Mouse (Mus musculus) forebrain, embryonic 15.5 days (tissue): ENCODE data around the gene Tmcc1. TPM values are rescaled to one million over a fixed set of nuclear protein-coding genes. Genes with fewer than 3 reads are reported as not detected.

ENCODE experiments used
- ATAC-seq: fragments of 200-750 bp; cut with Nextera tagmentation; replicated peaks from 2 replicates; pipeline ENCODE4 v1.8.0; 2017; ENCODE audit warnings: mild to moderate bottlenecking, moderate TSS enrichment, moderate library complexity
- H3K27ac ChIP-seq: fragments of 300-500 bp; sonication (generic); replicated peaks from 2 replicates; pipeline ENCODE4 v1.5.1; 2015; ENCODE audit warnings: mild to moderate bottlenecking, inconsistent platforms
- H3K27me3 ChIP-seq: fragments of 300-500 bp; sonication (generic); 2 replicates; pipeline ENCODE4 v1.6.1; 2015; ENCODE audit warnings: inconsistent platforms
- H3K36me3 ChIP-seq: fragments of 300-500 bp; sonication (generic); 2 replicates; pipeline ENCODE4 v1.6.1; 2015; ENCODE audit warnings: mild to moderate bottlenecking, inconsistent platforms
- H3K4me1 ChIP-seq: fragments of 300-500 bp; sonication (generic); 2 replicates; pipeline ENCODE4 v1.6.1; 2015; ENCODE audit warnings: inconsistent platforms
- H3K4me2 ChIP-seq: fragments of 300-500 bp; sonication (generic); replicated peaks from 2 replicates; pipeline ENCODE4 v1.6.1; 2015; ENCODE audit warnings: mild to moderate bottlenecking, inconsistent platforms
- H3K4me3 ChIP-seq: fragments of 300-500 bp; sonication (generic); 2 replicates; pipeline ENCODE4 v1.5.1; 2015; ENCODE audit warnings: mild to moderate bottlenecking, inconsistent platforms
- H3K9ac ChIP-seq: fragments of 300-500 bp; sonication (generic); replicated peaks from 2 replicates; pipeline ENCODE4 v1.6.1; 2015; ENCODE audit warnings: mild to moderate bottlenecking, inconsistent platforms
- H3K9me3 ChIP-seq: fragments of 300-500 bp; sonication (generic); 2 replicates; pipeline ENCODE4 v1.6.1; 2016; ENCODE audit warnings: inconsistent platforms
- WGBS: fragments of 180-500 bp; shearing (Covaris S2); methylation state at CpG from one replicate; pipeline ENCODE4 v1.1.7; 2015; ENCODE audit warnings: mixed read lengths; 5-methylcytosine and 5-hydroxymethylcytosine counted together
- polyA plus RNA-seq: library from polyadenylated mRNA; unstranded; fragments of >200 nt; fragmentation: Nextera tagmentation; extraction: Ambion mirVana; gene quantifications from 2 replicates; pipeline ENCODE4 v1.2.1, GENCODE M21; 2015

Gene Tmcc1
- polyA plus RNA-seq, 1 experiment from 2014 or later, result 36.5 TPM

GRCm38 (mm10) chr6:115986472-115987095 is 206.7 kb downstream of the Tmcc1 start:
- H3K36me3 ChIP-seq, result no peaks in the 10 kb centered on the region
- H3K4me1 ChIP-seq, result peaks cover 20% of the 10 kb centered on the region
- H3K27me3 ChIP-seq, result no peaks in the 10 kb centered on the region
- no peak overlapping the region for H3K27ac ChIP-seq
- 0 out of 2 replicates have a peak overlapping the region, but pooled peaks have one; percentile 10 for H3K4me2 ChIP-seq
- no peaks in the 10 kb centered on the region for H3K9me3 ChIP-seq
- no peak overlapping the region for H3K4me3 ChIP-seq
- no peak overlapping the region for H3K9ac ChIP-seq
- ATAC-seq, result no peak
- WGBS, result 49% methylated on average over 12 of the region's 12 CpGs

- Histone ChIP-seq H3K27me3 (no peaks in the 10 kb centered on the region), H3K9me3 (no peaks in the 10 kb centered on the region), H3K4me1 (peaks cover 20% of the 10 kb centered on the region), H3K4me2 (no peak overlapping the region), H3K36me3 (no peaks in the 10 kb centered on the region), H3K4me3 (no peak overlapping the region), H3K9ac (no peak overlapping the region), H3K27ac (no peak overlapping the region)
- ATAC-seq, result no peak
- 71% methylated on average over 9 of the region's 9 CpGs for WGBS
These were observed 207.7 kb downstream of the Tmcc1 start for GRCm38 (mm10) chr6:115985622-115986021.

GRCm38 (mm10) chr6:115984580-115984979 is 208.7 kb downstream of the Tmcc1 start:
- Histone ChIP-seq H3K27ac (no peak overlapping the region), H3K36me3 (no peaks in the 10 kb centered on the region), H3K4me2 (no peak overlapping the region), H3K9me3 (no peaks in the 10 kb centered on the region), H3K9ac (no peak overlapping the region), H3K27me3 (no peaks in the 10 kb centered on the region), H3K4me1 (peaks cover 20% of the 10 kb centered on the region), H3K4me3 (no peak overlapping the region)
- WGBS, result 49% methylated on average over 7 of the region's 7 CpGs
- no peak for ATAC-seq

- Histone ChIP-seq H3K36me3 (no peaks in the 10 kb centered on the region), H3K4me1 (peaks cover 20% of the 10 kb centered on the region), H3K9me3 (no peaks in the 10 kb centered on the region), H3K4me2 (no peak overlapping the region), H3K9ac (no peak overlapping the region), H3K4me3 (no peak overlapping the region), H3K27ac (no peak overlapping the region), H3K27me3 (no peaks in the 10 kb centered on the region)
- no peak for ATAC-seq
- WGBS, result 65% methylated on average over 12 of the region's 12 CpGs
These were observed 209.8 kb downstream of the Tmcc1 start for GRCm38 (mm10) chr6:115983306-115984038.

- ATAC-seq, result no peak
- 67% methylated on average over 7 of the region's 7 CpGs for WGBS
- H3K27ac ChIP-seq, result no peak overlapping the region
These were observed 210.4 kb downstream of the Tmcc1 start for GRCm38 (mm10) chr6:115982889-115983288.

GRCm38 (mm10) chr6:115978596-115978995 is 214.7 kb downstream of the Tmcc1 start:
- H3K27me3 ChIP-seq, result no peaks in the 10 kb centered on the region
- no peak overlapping the region for H3K4me3 ChIP-seq
- whole genome bisulfite sequencing, result 61% methylated on average over 8 of the region's 8 CpGs
- no peak overlapping the region for H3K4me2 ChIP-seq
- H3K36me3 ChIP-seq, result no peaks in the 10 kb centered on the region
- ATAC-seq, result no peak
- no peak overlapping the region for H3K9ac ChIP-seq
- no peaks in the 10 kb centered on the region for H3K9me3 ChIP-seq
- H3K4me1 ChIP-seq, result peaks cover 4% of the 10 kb centered on the region; the same call in 1 of the 2 replicates
- H3K27ac ChIP-seq, result no peak overlapping the region

More at GRCm38 (mm10) chr6:115982889-115983288, 210.4 kb downstream of the Tmcc1 start:
- Histone ChIP-seq H3K36me3 (no peaks in the 10 kb centered on the region), H3K4me1 (peaks cover 20% of the 10 kb centered on the region), H3K4me3 (no peak overlapping the region), H3K4me2 (no peak overlapping the region), H3K9ac (no peak overlapping the region), H3K27me3 (no peaks in the 10 kb centered on the region), H3K9me3 (no peaks in the 10 kb centered on the region)

GRCm38 (mm10) chr6:115977810-115978209 is 215.5 kb downstream of the Tmcc1 start:
- ATAC-seq, result no peak
- 89% methylated on average over 15 of the region's 15 CpGs for WGBS
- H3K9ac ChIP-seq, result no peak overlapping the region
- H3K4me1 ChIP-seq, result peaks cover 4% of the 10 kb centered on the region; the same call in 1 of the 2 replicates
- H3K27ac ChIP-seq, result no peak overlapping the region
- H3K9me3 ChIP-seq, result no peaks in the 10 kb centered on the region
- H3K4me2 ChIP-seq, result no peak overlapping the region
- no peaks in the 10 kb centered on the region for H3K36me3 ChIP-seq
- no peak overlapping the region for H3K4me3 ChIP-seq
- no peaks in the 10 kb centered on the region for H3K27me3 ChIP-seq

GRCm38 (mm10) chr6:115975606-115976005 is 217.7 kb downstream of the Tmcc1 start:
- no peaks in the 10 kb centered on the region for H3K36me3 ChIP-seq
- H3K27ac ChIP-seq, result no peak overlapping the region
- no peak for ATAC-seq
- H3K4me3 ChIP-seq, result no peak overlapping the region
- no peaks in the 10 kb centered on the region for H3K27me3 ChIP-seq
- no peak overlapping the region for H3K4me2 ChIP-seq
- H3K9ac ChIP-seq, result no peak overlapping the region
- peaks cover 18% of the 10 kb centered on the region for H3K4me1 ChIP-seq
- no peaks in the 10 kb centered on the region for H3K9me3 ChIP-seq
- 91% methylated on average over 8 of the region's 8 CpGs for WGBS

GRCm38 (mm10) chr6:115973881-115974662 is 219.2 kb downstream of the Tmcc1 start:
- WGBS, result 63% methylated on average over 16 of the region's 16 CpGs
- Histone ChIP-seq H3K9ac (no peak overlapping the region), H3K4me1 (peaks cover 18% of the 10 kb centered on the region), H3K27me3 (no peaks in the 10 kb centered on the region), H3K36me3 (no peaks in the 10 kb centered on the region), H3K4me2 (no peak overlapping the region), H3K9me3 (no peaks in the 10 kb centered on the region), H3K27ac (no peak overlapping the region), H3K4me3 (no peak overlapping the region)
- no peak for ATAC-seq

- WGBS, result 90% methylated on average over 15 of the region's 15 CpGs
- Histone ChIP-seq H3K27me3 (no peaks in the 10 kb centered on the region), H3K4me1 (peaks cover 18% of the 10 kb centered on the region), H3K36me3 (no peaks in the 10 kb centered on the region), H3K9ac (no peak overlapping the region), H3K4me3 (no peak overlapping the region), H3K27ac (0 out of 2 replicates have a peak overlapping the region, but pooled peaks have one; percentile 19), H3K4me2 (no peak overlapping the region), H3K9me3 (no peaks in the 10 kb centered on the region)
- ATAC-seq, result no peak
These were observed 220.0 kb downstream of the Tmcc1 start for GRCm38 (mm10) chr6:115973139-115973875.

- 77% methylated on average over 7 of the region's 7 CpGs for WGBS
- H3K4me2 ChIP-seq, result no peak overlapping the region
- no peaks in the 10 kb centered on the region for H3K27me3 ChIP-seq
- H3K27ac ChIP-seq, result peak overlapping the region; percentile 19; the same call in 1 of the 2 replicates
- no peak overlapping the region for H3K4me3 ChIP-seq
- ATAC-seq, result peak; percentile 35; the same call in 1 of the 2 replicates
- H3K4me1 ChIP-seq, result peaks cover 18% of the 10 kb centered on the region
- no peaks in the 10 kb centered on the region for H3K36me3 ChIP-seq
- H3K9me3 ChIP-seq, result no peaks in the 10 kb centered on the region
- H3K9ac ChIP-seq, result no peak overlapping the region
These were observed 221.1 kb downstream of the Tmcc1 start for GRCm38 (mm10) chr6:115972083-115972764.
